Comparison of ENCODE assay signal across 7 mouse cellular contexts in genomic region chr2:170354963-170355367, GRCm38 (mm10).
DNase-seq lines count a peak whose midpoint lies in the region; ATAC-seq and TF ChIP-seq lines count a peak whose summit lies in the region.

No protein-coding gene starts in this region.

- 9% methylated on average over 10 of the region's 10 CpGs for WGBS in intestine, embryonic 15.5 days

- H3K4me3 ChIP-seq in cortical plate, adult 2 months (ENCODE audit: insufficient read depth, low read length) = no peak overlapping the region; the same call in 1 of the 2 replicates
- no peak overlapping the region for H3K4me3 ChIP-seq in intestine, embryonic 15.5 days (replicated peaks)

- peaks cover 2% of the 10 kb centered on the region; the same call in 1 of the 2 replicates for H3K4me1 ChIP-seq in cortical plate, adult 2 months (ENCODE audit: control insufficient read depth, insufficient read depth, low read length)
- no peaks in the 10 kb centered on the region for H3K4me1 ChIP-seq in intestine, embryonic 15.5 days (replicated peaks)

- TF ChIP-seq POLR2A in cortical plate, adult 2 months (IDR thresholded peaks at IDR 0.05; ENCODE audit: extremely low read depth, insufficient read depth, low read length) = no peak

- peak overlapping the region; percentile 46 for H3K4me2 ChIP-seq in intestine, embryonic 15.5 days (replicated peaks)

- ATAC-seq in intestine, embryonic 15.5 days = 0 out of 2 replicates have a peak, but pooled peaks have one; percentile 42
- ATAC-seq in megakaryocyte-erythroid progenitor cell, adult 5-6 weeks (replicated peaks; ENCODE audit: low FRiP score, low TSS enrichment, poor library complexity, severe bottlenecking) = peak; percentile 60; the same call in 1 of the 2 replicates

- peak; percentile 84 for TF ChIP-seq CTCF in cortical plate, adult 2 months (IDR thresholded peaks at IDR 0.05; ENCODE audit: extremely low read depth, insufficient read depth, low read length)

- no peaks in the 10 kb centered on the region for H3K36me3 ChIP-seq in intestine, embryonic 15.5 days

- H3K9me3 ChIP-seq in intestine, embryonic 15.5 days = no peaks in the 10 kb centered on the region

- peak; percentile 69 to 92 for DNase-seq in adrenal gland, adult (ENCODE audit: inconsistent age in 2 of 2, low spot score in 1 of 2)
- DNase-seq in gastrocnemius, postnatal 14 days = peak; percentile 73
- peak; percentile 80 to 86 for DNase-seq in left cerebral cortex, postnatal 10 days (ENCODE audit: extremely low spot score in 1 of 2, low spot score in 2 of 2)
- DNase-seq in right cerebral cortex, postnatal 25 days = peak; percentile 68

- no peaks in the 10 kb centered on the region for H3K27me3 ChIP-seq in intestine, embryonic 15.5 days (replicated peaks)

- no peak overlapping the region for H3K27ac ChIP-seq in cortical plate, adult 2 months (ENCODE audit: insufficient read depth, low read length)
- no peak overlapping the region for H3K27ac ChIP-seq in intestine, embryonic 15.5 days

- intact Hi-C loops in gastrocnemius, postnatal 14 days (cut with DNase I; ENCODE audit: low total_unique reads) = loop anchor here (2.0 kb wide), 1 partner anchor 48 kb away; no protein-coding TSS in a partner anchor
- intact Hi-C loops in left cerebral cortex, postnatal 10 days (cut with DNase I) = loop anchor here (2.0 to 5.0 kb wide), 2 partner anchors 47 to 152 kb away; no protein-coding TSS in a partner anchor

- no peak overlapping the region for H3K9ac ChIP-seq in intestine, embryonic 15.5 days
